Comparison of ENCODE assay signal across 25 mouse cellular contexts in genomic region chr8:128290076-128290475, GRCm38 (mm10).
A peak's percentile ranks its signal among the peaks of the same experiment; 100 is the strongest.
DNase-seq lines count a peak whose midpoint lies in the region; ATAC-seq and TF ChIP-seq lines count a peak whose summit lies in the region.
"Had no signal": no experiment of that assay in that cellular context is flagged by ENCODE, and none has a peak within 500 bp of the region (broad histone marks: within the 10 kb centered on the region; RNA-seq: fewer than 3 reads in every experiment).

No protein-coding gene starts in this region.

- 0 out of 2 replicates have a peak overlapping the region, but pooled peaks have one; percentile 6 for H3K27ac ChIP-seq in heart, embryonic 11.5 days (ENCODE audit: low read depth, low read length)
- H3K27ac ChIP-seq in liver, adult 2 months (replicated peaks; ENCODE audit: insufficient read depth, low read depth, low read length), result no peak overlapping the region
- H3K27ac ChIP-seq in liver, postnatal 0 days (ENCODE audit: low read depth), result no peak overlapping the region
- no peak overlapping the region for H3K27ac ChIP-seq in hindbrain, embryonic 14.5 days
- H3K27ac ChIP-seq: embryonic facial prominence, embryonic 12.5 days; hindbrain, postnatal 0 days; layer of hippocampus, adult 2 months; lung, embryonic 15.5 days; neural tube, embryonic 15.5 days; stomach, embryonic 15.5 days had no signal

- no peaks in the 10 kb centered on the region for H3K36me3 ChIP-seq in heart, embryonic 11.5 days (ENCODE audit: control insufficient read depth, insufficient read depth, low read length)
- H3K36me3 ChIP-seq in liver, adult 2 months (ENCODE audit: control insufficient read depth, insufficient read depth, low read length), result no peaks in the 10 kb centered on the region
- no peaks in the 10 kb centered on the region for H3K36me3 ChIP-seq in liver, postnatal 0 days (replicated peaks; ENCODE audit: insufficient read depth, low read length)
- no peaks in the 10 kb centered on the region for H3K36me3 ChIP-seq in hindbrain, embryonic 14.5 days (replicated peaks; ENCODE audit: control insufficient read depth, insufficient read depth)
- H3K36me3 ChIP-seq: embryonic facial prominence, embryonic 12.5 days; lung, embryonic 15.5 days; neural tube, embryonic 15.5 days; stomach, embryonic 15.5 days had no signal

- H3K9ac ChIP-seq in heart, embryonic 11.5 days (ENCODE audit: low read depth, low read length), result no peak overlapping the region
- H3K9ac ChIP-seq in liver, adult 2 months (ENCODE audit: low read depth, low read length), result no peak overlapping the region
- no peak overlapping the region for H3K9ac ChIP-seq in liver, postnatal 0 days (replicated peaks)
- no peak overlapping the region for H3K9ac ChIP-seq in hindbrain, embryonic 14.5 days
- H3K9ac ChIP-seq: embryonic facial prominence, embryonic 12.5 days; lung, embryonic 15.5 days; neural tube, embryonic 15.5 days; stomach, embryonic 15.5 days had no signal

- H3K79me2 ChIP-seq in liver, adult 2 months (ENCODE audit: control insufficient read depth, insufficient read depth, low read length), result no peaks in the 10 kb centered on the region

- 64% methylated on average over 4 of the region's 4 CpGs for WGBS in heart, embryonic 11.5 days (ENCODE audit: insufficient replicate concordance)
- 41% methylated on average over 4 of the region's 4 CpGs for WGBS in liver, adult 2 months
- WGBS in liver, postnatal 0 days (ENCODE audit: insufficient replicate concordance), result 60% methylated on average over 4 of the region's 4 CpGs
- WGBS in hindbrain, embryonic 14.5 days, result 80% methylated on average over 4 of the region's 4 CpGs

- no peak overlapping the region for H3K4me2 ChIP-seq in heart, embryonic 11.5 days
- no peak overlapping the region for H3K4me2 ChIP-seq in liver, postnatal 0 days (ENCODE audit: low read depth, low read length)
- H3K4me2 ChIP-seq in hindbrain, embryonic 14.5 days (replicated peaks), result no peak overlapping the region
- H3K4me2 ChIP-seq: embryonic facial prominence, embryonic 12.5 days; liver, embryonic 11.5 days; lung, embryonic 15.5 days; neural tube, embryonic 15.5 days; stomach, embryonic 15.5 days had no signal

- no peak for TF ChIP-seq POLR2A in liver, adult 2 months (IDR thresholded peaks at IDR 0.05; ENCODE audit: extremely low read depth, insufficient read depth, low read length)

- no peak for ATAC-seq in heart, embryonic 11.5 days (replicated peaks; ENCODE audit: insufficient number of reproducible peaks, low FRiP score, low TSS enrichment)
- ATAC-seq in liver, postnatal 0 days, result no peak
- ATAC-seq in hindbrain, embryonic 14.5 days (ENCODE audit: low FRiP score), result no peak
- ATAC-seq: forebrain, embryonic 16.5 days; hindbrain, postnatal 0 days; intestine, postnatal 0 days had no signal

- no peaks in the 10 kb centered on the region for H3K27me3 ChIP-seq in heart, embryonic 11.5 days (ENCODE audit: control insufficient read depth, insufficient read depth, low read length)
- no peaks in the 10 kb centered on the region for H3K27me3 ChIP-seq in liver, adult 2 months (ENCODE audit: control insufficient read depth, insufficient read depth, low read length)
- H3K27me3 ChIP-seq in liver, postnatal 0 days (ENCODE audit: insufficient read depth, low read length), result no peaks in the 10 kb centered on the region
- H3K27me3 ChIP-seq in hindbrain, embryonic 14.5 days (ENCODE audit: control insufficient read depth, insufficient read depth, low read length), result no peaks in the 10 kb centered on the region
- H3K27me3 ChIP-seq: embryonic facial prominence, embryonic 12.5 days; lung, embryonic 15.5 days; neural tube, embryonic 15.5 days; stomach, embryonic 15.5 days had no signal

- no peak overlapping the region for H3K4me3 ChIP-seq in heart, embryonic 11.5 days (ENCODE audit: low read depth, low read length)
- no peak overlapping the region for H3K4me3 ChIP-seq in liver, adult 2 months (ENCODE audit: insufficient read depth, low read depth, low read length)
- no peak overlapping the region for H3K4me3 ChIP-seq in liver, postnatal 0 days (ENCODE audit: low read depth, low read length)
- no peak overlapping the region for H3K4me3 ChIP-seq in hindbrain, embryonic 14.5 days (replicated peaks; ENCODE audit: low read length)
- H3K4me3 ChIP-seq: embryonic facial prominence, embryonic 12.5 days; layer of hippocampus, adult 2 months; lung, embryonic 15.5 days; megakaryocyte, embryonic 14.5 days; neural tube, embryonic 15.5 days; stomach, embryonic 15.5 days had no signal

- no peak for TF ChIP-seq EP300 in liver, postnatal 0 days (IDR thresholded peaks at IDR 0.05; ENCODE audit: low read depth)

- H3K9me3 ChIP-seq in heart, embryonic 11.5 days (replicated peaks; ENCODE audit: control insufficient read depth, low read length), result no peaks in the 10 kb centered on the region
- no peaks in the 10 kb centered on the region for H3K9me3 ChIP-seq in liver, postnatal 0 days (ENCODE audit: low read length)
- H3K9me3 ChIP-seq in hindbrain, embryonic 14.5 days (ENCODE audit: control insufficient read depth, low read length), result no peaks in the 10 kb centered on the region
- H3K9me3 ChIP-seq: embryonic facial prominence, embryonic 12.5 days; lung, embryonic 15.5 days; megakaryocyte, embryonic 14.5 days; neural tube, embryonic 15.5 days; stomach, embryonic 15.5 days had no signal

- peaks cover 9% of the 10 kb centered on the region for H3K4me1 ChIP-seq in heart, embryonic 11.5 days (ENCODE audit: control insufficient read depth, insufficient read depth, low read length)
- no peaks in the 10 kb centered on the region for H3K4me1 ChIP-seq in liver, adult 2 months (ENCODE audit: control insufficient read depth, insufficient read depth, low read length)
- H3K4me1 ChIP-seq in liver, postnatal 0 days (ENCODE audit: insufficient read depth), result no peaks in the 10 kb centered on the region
- no peaks in the 10 kb centered on the region for H3K4me1 ChIP-seq in hindbrain, embryonic 14.5 days (replicated peaks; ENCODE audit: control insufficient read depth, insufficient read depth, low read length)
- H3K4me1 ChIP-seq: embryonic facial prominence, embryonic 12.5 days; neural tube, embryonic 15.5 days; stomach, embryonic 15.5 days had no signal

- DNase-seq in heart, adult 18-20 months, result no peak
- peak; percentile 46 for DNase-seq in liver, adult 2 months (ENCODE audit: extremely low read depth, low read depth, low spot score)
- no peak for DNase-seq in liver, postnatal 0 days
- peak; percentile 84 for DNase-seq in NIH3T3 (ENCODE audit: low read depth)
- DNase-seq in kidney, postnatal 14 days, result peak; percentile 41
- DNase-seq in hindbrain, embryonic 14.5 days (ENCODE audit: low spot score), result no peak
- DNase-seq: adrenal gland, adult 8-10 months; B cell, adult 2 months; cerebellum, adult 9-11 months; heart, postnatal 4 days; layer of hippocampus, postnatal 36 days; midbrain, embryonic 14.5 days; thymus, adult 18-20 months; thymus, postnatal 4 days had no signal

- no peak for TF ChIP-seq CTCF in liver, adult 2 months (IDR thresholded peaks at IDR 0.05; ENCODE audit: low read depth, low read length)
- no peak for TF ChIP-seq CTCF in liver, postnatal 0 days (IDR thresholded peaks at IDR 0.05; ENCODE audit: low read depth)

Comparison
In these comparisons a context has a peak if more than half of its experiments do, and no peak if none do; other contexts are left out.
1. DNase-seq: peak in liver, adult 2 months (single experiment), NIH3T3 (single experiment) and kidney, postnatal 14 days (single experiment); none in heart, adult 18-20 months (0 of 2), liver, postnatal 0 days (single experiment) and hindbrain, embryonic 14.5 days (single experiment).